Mouse (Mus musculus): ENCODE measurements at regions not wholly inside any gene's neighbourhood (a gene's known extent, or its start where the extent isn't known, plus 50 kb on each side); places are given as distances from the start of the nearest gene placed in this dataset.

DNA sequence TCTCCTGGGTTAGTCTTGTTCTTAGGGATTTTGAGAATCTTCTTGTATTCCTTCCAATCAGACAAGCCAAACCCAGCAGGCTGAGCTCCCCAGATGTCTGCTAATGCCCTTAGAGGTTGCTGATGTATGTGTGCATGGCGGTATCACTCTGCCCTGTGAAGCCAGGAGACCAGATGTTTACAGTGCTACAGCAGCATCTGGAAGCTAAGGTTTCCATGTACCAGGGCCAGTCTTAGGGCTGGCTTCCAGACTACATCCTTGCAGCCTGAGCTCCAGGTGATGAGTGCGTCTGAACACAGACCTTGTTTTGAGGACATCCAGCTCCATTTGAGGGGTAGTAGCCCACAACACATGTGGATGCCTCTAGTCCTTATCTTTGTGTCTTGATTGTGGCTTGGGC, 241.7 kb downstream of the Ttc32 start:
- Histone ChIP-seq H3K27me3 (ENCODE audit: control insufficient read depth, insufficient read depth, low read length) (no peaks in the 10 kb centered on the region), H3K27ac (ENCODE audit: low read depth, low read length) (no peak overlapping the region), H3K9ac (replicated peaks; ENCODE audit: low read depth, low read length) (no peak overlapping the region), H3K4me1 (ENCODE audit: control insufficient read depth, insufficient read depth, low read length) (no peaks in the 10 kb centered on the region), H3K36me3 (ENCODE audit: control insufficient read depth, insufficient read depth, low read length) (no peaks in the 10 kb centered on the region), H3K4me2 (ENCODE audit: low read depth, low read length) (no peak overlapping the region), H3K9me3 (ENCODE audit: control insufficient read depth, low read length) (no peaks in the 10 kb centered on the region), H3K4me3 (ENCODE audit: low read depth, low read length) (no peak overlapping the region)
- no peak for ATAC-seq (ENCODE audit: low read depth)
- WGBS, result 92% methylated on average over 2 of the region's 2 CpGs

DNA sequence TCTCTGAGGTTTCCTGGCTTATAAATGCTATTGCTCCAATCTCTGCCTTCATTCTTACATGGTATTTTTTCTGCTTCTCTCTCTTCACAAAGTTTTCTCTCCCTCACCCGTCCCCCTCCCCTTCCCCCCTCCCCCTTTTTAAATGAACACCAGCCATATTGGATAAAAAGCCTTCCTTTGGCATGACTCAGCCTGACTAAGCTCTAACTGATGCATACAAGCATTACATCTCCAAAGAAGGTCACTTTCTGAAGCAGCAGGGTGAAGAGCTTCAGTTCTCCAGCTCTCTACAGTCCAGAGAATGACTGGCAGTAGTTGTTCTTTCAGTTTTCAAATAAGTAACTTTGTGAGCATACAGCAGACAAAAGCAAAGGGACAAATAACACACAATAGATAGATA, 244.4 kb downstream of the Ttc32 start:
- Histone ChIP-seq H3K9ac (replicated peaks; ENCODE audit: low read depth, low read length) (no peak overlapping the region), H3K27me3 (ENCODE audit: control insufficient read depth, insufficient read depth, low read length) (no peaks in the 10 kb centered on the region), H3K36me3 (ENCODE audit: control insufficient read depth, insufficient read depth, low read length) (no peaks in the 10 kb centered on the region), H3K9me3 (ENCODE audit: control insufficient read depth, low read length) (no peaks in the 10 kb centered on the region), H3K27ac (ENCODE audit: low read depth, low read length) (no peak overlapping the region), H3K4me1 (ENCODE audit: control insufficient read depth, insufficient read depth, low read length) (no peaks in the 10 kb centered on the region), H3K4me2 (ENCODE audit: low read depth, low read length) (no peak overlapping the region), H3K4me3 (ENCODE audit: low read depth, low read length) (no peak overlapping the region)
- 77% methylated on average over 1 of the region's 1 CpGs for WGBS
- no peak for ATAC-seq (ENCODE audit: low read depth)

DNA sequence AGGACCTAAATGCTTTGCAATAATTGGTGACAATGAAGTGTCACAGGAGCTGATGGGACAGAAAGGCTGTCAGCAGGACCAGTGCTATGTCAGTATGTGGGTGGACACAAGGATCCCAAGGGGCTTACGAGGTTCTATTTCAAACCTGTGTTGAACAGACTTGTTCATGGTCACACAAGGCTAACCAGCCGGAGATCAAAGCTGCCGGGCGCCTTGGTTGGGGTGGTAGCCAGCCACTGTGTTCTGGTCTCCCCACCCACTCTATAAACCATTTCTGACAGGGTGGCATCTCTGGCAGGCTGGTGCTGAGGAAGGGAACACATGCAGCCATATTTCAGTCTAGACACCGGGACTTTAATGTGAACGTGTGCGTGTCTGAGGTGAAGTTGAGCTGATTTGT, 245.9 kb downstream of the Ttc32 start:
- Histone ChIP-seq H3K4me3 (ENCODE audit: low read depth, low read length) (no peak overlapping the region), H3K27me3 (ENCODE audit: control insufficient read depth, insufficient read depth, low read length) (no peaks in the 10 kb centered on the region), H3K4me1 (ENCODE audit: control insufficient read depth, insufficient read depth, low read length) (no peaks in the 10 kb centered on the region), H3K36me3 (ENCODE audit: control insufficient read depth, insufficient read depth, low read length) (no peaks in the 10 kb centered on the region), H3K9ac (replicated peaks; ENCODE audit: low read depth, low read length) (no peak overlapping the region), H3K4me2 (ENCODE audit: low read depth, low read length) (no peak overlapping the region), H3K9me3 (ENCODE audit: control insufficient read depth, low read length) (no peaks in the 10 kb centered on the region), H3K27ac (ENCODE audit: low read depth, low read length) (no peak overlapping the region)
- ATAC-seq (ENCODE audit: low read depth), result no peak
- 73% methylated on average over 7 of the region's 7 CpGs for WGBS

GRCm38 (mm10) chr12:9278735-9279134, 248.9 kb downstream of the Ttc32 start:
- no peaks in the 10 kb centered on the region for H3K9me3 ChIP-seq (ENCODE audit: control insufficient read depth, low read length)
- no peak overlapping the region for H3K4me3 ChIP-seq (ENCODE audit: low read depth, low read length)
- no peak overlapping the region for H3K27ac ChIP-seq (ENCODE audit: low read depth, low read length)
- no peaks in the 10 kb centered on the region for H3K36me3 ChIP-seq (ENCODE audit: control insufficient read depth, insufficient read depth, low read length)
- H3K9ac ChIP-seq (replicated peaks; ENCODE audit: low read depth, low read length), result no peak overlapping the region
- no peak overlapping the region for H3K4me2 ChIP-seq (ENCODE audit: low read depth, low read length)
- H3K27me3 ChIP-seq (ENCODE audit: control insufficient read depth, insufficient read depth, low read length), result no peaks in the 10 kb centered on the region
- H3K4me1 ChIP-seq (ENCODE audit: control insufficient read depth, insufficient read depth, low read length), result no peaks in the 10 kb centered on the region
- ATAC-seq (ENCODE audit: low read depth), result peak; percentile 46; the same call in 1 of the 2 replicates
- WGBS, result 12% methylated on average over 5 of the region's 5 CpGs

- no peak overlapping the region for H3K4me3 ChIP-seq (ENCODE audit: low read depth, low read length)
- no peaks in the 10 kb centered on the region for H3K4me1 ChIP-seq (ENCODE audit: control insufficient read depth, insufficient read depth, low read length)
- 40% methylated on average over 5 of the region's 5 CpGs for WGBS
- no peaks in the 10 kb centered on the region for H3K36me3 ChIP-seq (ENCODE audit: control insufficient read depth, insufficient read depth, low read length)
- no peak overlapping the region for H3K27ac ChIP-seq (ENCODE audit: low read depth, low read length)
- H3K9ac ChIP-seq (replicated peaks; ENCODE audit: low read depth, low read length), result no peak overlapping the region
- ATAC-seq (ENCODE audit: low read depth), result no peak
- no peaks in the 10 kb centered on the region for H3K9me3 ChIP-seq (ENCODE audit: control insufficient read depth, low read length)
- H3K4me2 ChIP-seq (ENCODE audit: low read depth, low read length), result no peak overlapping the region
- H3K27me3 ChIP-seq (ENCODE audit: control insufficient read depth, insufficient read depth, low read length), result no peaks in the 10 kb centered on the region
Measured at GRCm38 (mm10) chr12:9279893-9280605, 250.3 kb downstream of the Ttc32 start.

GRCm38 (mm10) chr12:9287271-9287670, 257.5 kb downstream of the Ttc32 start:
- H3K27ac ChIP-seq (ENCODE audit: low read depth, low read length), result no peak overlapping the region
- H3K4me1 ChIP-seq (ENCODE audit: control insufficient read depth, insufficient read depth, low read length), result no peaks in the 10 kb centered on the region
- no peak overlapping the region for H3K4me3 ChIP-seq (ENCODE audit: low read depth, low read length)
- H3K9me3 ChIP-seq (ENCODE audit: control insufficient read depth, low read length), result no peaks in the 10 kb centered on the region
- no peak overlapping the region for H3K9ac ChIP-seq (replicated peaks; ENCODE audit: low read depth, low read length)
- ATAC-seq (ENCODE audit: low read depth), result no peak
- no peaks in the 10 kb centered on the region for H3K27me3 ChIP-seq (ENCODE audit: control insufficient read depth, insufficient read depth, low read length)
- H3K36me3 ChIP-seq (ENCODE audit: control insufficient read depth, insufficient read depth, low read length), result no peaks in the 10 kb centered on the region
- WGBS, result 93% methylated on average over 2 of the region's 2 CpGs
- no peak overlapping the region for H3K4me2 ChIP-seq (ENCODE audit: low read depth, low read length)

- H3K27ac ChIP-seq (ENCODE audit: low read depth, low read length), result no peak overlapping the region
- no peaks in the 10 kb centered on the region for H3K27me3 ChIP-seq (ENCODE audit: control insufficient read depth, insufficient read depth, low read length)
- H3K4me3 ChIP-seq (ENCODE audit: low read depth, low read length), result no peak overlapping the region
- H3K36me3 ChIP-seq (ENCODE audit: control insufficient read depth, insufficient read depth, low read length), result no peaks in the 10 kb centered on the region
- ATAC-seq (ENCODE audit: low read depth), result no peak
- no peak overlapping the region for H3K9ac ChIP-seq (replicated peaks; ENCODE audit: low read depth, low read length)
- H3K4me1 ChIP-seq (ENCODE audit: control insufficient read depth, insufficient read depth, low read length), result no peaks in the 10 kb centered on the region
- H3K9me3 ChIP-seq (ENCODE audit: control insufficient read depth, low read length), result no peaks in the 10 kb centered on the region
- H3K4me2 ChIP-seq (ENCODE audit: low read depth, low read length), result no peak overlapping the region
Measured at GRCm38 (mm10) chr12:9292656-9293055, 262.9 kb downstream of the Ttc32 start.

DNA sequence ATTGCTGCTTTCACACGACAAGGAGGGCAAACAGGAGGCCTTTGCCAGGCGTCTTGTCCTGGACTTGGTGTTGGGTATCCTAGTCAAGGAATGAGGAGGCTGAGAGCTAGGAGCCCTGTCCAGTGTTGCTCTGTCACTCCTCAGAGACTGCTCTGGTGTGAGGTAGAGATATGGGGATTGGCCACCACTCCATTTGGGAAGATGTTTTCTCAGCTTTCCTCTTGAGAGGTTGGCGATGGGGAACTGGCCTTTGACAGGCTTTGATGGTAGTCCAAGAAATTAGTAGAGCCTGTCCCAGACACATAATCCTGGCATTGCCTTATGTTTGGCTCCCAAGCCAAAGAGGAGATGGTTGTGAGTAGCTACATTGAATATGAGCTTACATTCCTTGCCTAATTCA, 265.4 kb downstream of the Ttc32 start:
- Histone ChIP-seq H3K4me3 (ENCODE audit: low read depth, low read length) (no peak overlapping the region), H3K4me2 (ENCODE audit: low read depth, low read length) (no peak overlapping the region), H3K4me1 (ENCODE audit: control insufficient read depth, insufficient read depth, low read length) (no peaks in the 10 kb centered on the region), H3K9ac (replicated peaks; ENCODE audit: low read depth, low read length) (no peak overlapping the region), H3K9me3 (ENCODE audit: control insufficient read depth, low read length) (no peaks in the 10 kb centered on the region), H3K27ac (ENCODE audit: low read depth, low read length) (no peak overlapping the region), H3K36me3 (ENCODE audit: control insufficient read depth, insufficient read depth, low read length) (no peaks in the 10 kb centered on the region), H3K27me3 (ENCODE audit: control insufficient read depth, insufficient read depth, low read length) (no peaks in the 10 kb centered on the region)
- 94% methylated on average over 3 of the region's 3 CpGs for WGBS
- ATAC-seq (ENCODE audit: low read depth), result no peak

GRCm38 (mm10) chr12:9298848-9299655, 269.3 kb downstream of the Ttc32 start:
- H3K9me3 ChIP-seq (ENCODE audit: control insufficient read depth, low read length), result no peaks in the 10 kb centered on the region
- H3K27ac ChIP-seq (ENCODE audit: low read depth, low read length), result no peak overlapping the region
- H3K4me1 ChIP-seq (ENCODE audit: control insufficient read depth, insufficient read depth, low read length), result no peaks in the 10 kb centered on the region
- no peak overlapping the region for H3K4me3 ChIP-seq (ENCODE audit: low read depth, low read length)
- H3K27me3 ChIP-seq (ENCODE audit: control insufficient read depth, insufficient read depth, low read length), result no peaks in the 10 kb centered on the region
- ATAC-seq (ENCODE audit: low read depth), result no peak
- 67% methylated on average over 5 of the region's 5 CpGs for WGBS
- H3K4me2 ChIP-seq (ENCODE audit: low read depth, low read length), result no peak overlapping the region
- H3K9ac ChIP-seq (replicated peaks; ENCODE audit: low read depth, low read length), result no peak overlapping the region
- no peaks in the 10 kb centered on the region for H3K36me3 ChIP-seq (ENCODE audit: control insufficient read depth, insufficient read depth, low read length)
